Mouse (Mus musculus): ENCODE measurements at regions not wholly inside any gene's neighbourhood (a gene's known extent, or its start where the extent isn't known, plus 50 kb on each side); places are given as distances from the start of the nearest gene placed in this dataset.

GRCm38 (mm10) chr1:92253086-92253485, 57.6 kb upstream of the Hdac4 start:
- ATAC-seq (no peak), DNase-seq (ENCODE audit: low spot score) (no peak)
- no peaks in the 10 kb centered on the region for H3K9me3 ChIP-seq (replicated peaks; ENCODE audit: control insufficient read depth, low read length)
- no peak overlapping the region for H3K27ac ChIP-seq (ENCODE audit: low read depth, low read length)
- no peaks in the 10 kb centered on the region for H3K27me3 ChIP-seq (replicated peaks; ENCODE audit: control insufficient read depth, insufficient read depth, low read length)
- no peak overlapping the region for H3K4me3 ChIP-seq (ENCODE audit: low read depth, low read length)
- no peaks in the 10 kb centered on the region for H3K36me3 ChIP-seq (ENCODE audit: control insufficient read depth, insufficient read depth, low read length)
- H3K9ac ChIP-seq (ENCODE audit: low read length), result no peak overlapping the region
- no peak overlapping the region for H3K4me2 ChIP-seq (ENCODE audit: low read length)
- WGBS, result 70% methylated on average over 8 of the region's 8 CpGs
- H3K4me1 ChIP-seq (ENCODE audit: control insufficient read depth, insufficient read depth, low read length), result 0 out of 2 replicates have a peak, but pooled peaks cover 2% of the 10 kb centered on the region

GRCm38 (mm10) chr1:92250594-92251463, 55.3 kb upstream of the Hdac4 start:
- DNase-seq (ENCODE audit: low spot score) (no peak), ATAC-seq (no peak)
- Histone ChIP-seq H3K9me3 (replicated peaks; ENCODE audit: control insufficient read depth, low read length) (no peaks in the 10 kb centered on the region), H3K27me3 (replicated peaks; ENCODE audit: control insufficient read depth, insufficient read depth, low read length) (no peaks in the 10 kb centered on the region), H3K4me1 (ENCODE audit: control insufficient read depth, insufficient read depth, low read length) (no peaks in the 10 kb centered on the region), H3K9ac (ENCODE audit: low read length) (no peak overlapping the region), H3K36me3 (ENCODE audit: control insufficient read depth, insufficient read depth, low read length) (no peaks in the 10 kb centered on the region), H3K27ac (ENCODE audit: low read depth, low read length) (no peak overlapping the region), H3K4me2 (ENCODE audit: low read length) (no peak overlapping the region), H3K4me3 (ENCODE audit: low read depth, low read length) (no peak overlapping the region)
- WGBS, result 77% methylated on average over 10 of the region's 10 CpGs
